Mouse (Mus musculus) C2C12 (cell line): ENCODE measurements around the gene Tmprss4. TPM values are rescaled to one million over a fixed set of nuclear protein-coding genes. Genes with fewer than 3 reads are reported as not detected.

Source experiments
- H3K27me3 ChIP-seq: one replicate; pipeline ENCODE4 v1.6.1; 2011; ENCODE audit not compliant: control insufficient read depth, insufficient read depth, insufficient read length
- H3K36me3 ChIP-seq: one replicate; pipeline ENCODE4 v1.6.1; 2011; ENCODE audit not compliant: control insufficient read depth, insufficient read depth
- H3K4me3 ChIP-seq: one replicate; pipeline ENCODE4 v1.5.1; 2011; ENCODE audit warnings: mild to moderate bottlenecking, control low read depth; ENCODE audit not compliant: poor library complexity, insufficient read depth, severe bottlenecking
- H3K79me2 ChIP-seq: one replicate; pipeline ENCODE4 v1.6.1; 2011; ENCODE audit not compliant: control insufficient read depth, insufficient read depth
- H3K79me3 ChIP-seq: one replicate; pipeline ENCODE4 v1.6.1; 2011; ENCODE audit warnings: low read depth, control low read depth
- H3ac ChIP-seq: one replicate; pipeline ENCODE3; 2011; ENCODE audit warnings: low read depth; ENCODE audit not compliant: control insufficient read depth, insufficient read length
- CEBPB ChIP-seq: IDR thresholded peaks from one replicate; pipeline ENCODE4 v1.6.1; 2011; ENCODE audit warnings: low read depth, mild to moderate bottlenecking, control low read depth, moderate library complexity
- CTCF ChIP-seq: IDR thresholded peaks from one replicate; pipeline ENCODE4 v1.5.1; 2011; ENCODE audit not compliant: control insufficient read depth, insufficient read depth, insufficient read length
- FOSL1 ChIP-seq: IDR thresholded peaks from one replicate; pipeline ENCODE4 v1.8.0; 2011; ENCODE audit warnings: mild to moderate bottlenecking, low read length; ENCODE audit not compliant: poor library complexity, insufficient read depth, severe bottlenecking
- MAX ChIP-seq: IDR thresholded peaks from one replicate; pipeline ENCODE4 v1.6.1; 2011; ENCODE audit warnings: mild to moderate bottlenecking, control low read depth
- MYOD1 ChIP-seq: IDR thresholded peaks from one replicate; pipeline ENCODE4 v1.6.1; 2011; ENCODE audit warnings: low read depth; ENCODE audit not compliant: control insufficient read depth, insufficient read length
- MYOG ChIP-seq: IDR thresholded peaks from one replicate; pipeline ENCODE4 v1.6.1; 2011; ENCODE audit not compliant: control insufficient read depth, insufficient read length; ENCODE audit errors: extremely low read depth
- USF1 ChIP-seq: IDR thresholded peaks from one replicate; pipeline ENCODE4 v1.6.1; 2011; ENCODE audit warnings: low read depth, mild to moderate bottlenecking, control low read depth, moderate library complexity
- polyA plus RNA-seq: library from polyadenylated mRNA; unstranded; fragments of >200 nt; fragmentation: generic; extraction: Trizol; gene quantifications from one replicate; pipeline ENCODE4 v1.2.1, GENCODE M21; 2012; ENCODE audit warnings: missing spikeins

The Tmprss4 gene
- polyA plus RNA-seq, 1 experiment, result not detected

DNA sequence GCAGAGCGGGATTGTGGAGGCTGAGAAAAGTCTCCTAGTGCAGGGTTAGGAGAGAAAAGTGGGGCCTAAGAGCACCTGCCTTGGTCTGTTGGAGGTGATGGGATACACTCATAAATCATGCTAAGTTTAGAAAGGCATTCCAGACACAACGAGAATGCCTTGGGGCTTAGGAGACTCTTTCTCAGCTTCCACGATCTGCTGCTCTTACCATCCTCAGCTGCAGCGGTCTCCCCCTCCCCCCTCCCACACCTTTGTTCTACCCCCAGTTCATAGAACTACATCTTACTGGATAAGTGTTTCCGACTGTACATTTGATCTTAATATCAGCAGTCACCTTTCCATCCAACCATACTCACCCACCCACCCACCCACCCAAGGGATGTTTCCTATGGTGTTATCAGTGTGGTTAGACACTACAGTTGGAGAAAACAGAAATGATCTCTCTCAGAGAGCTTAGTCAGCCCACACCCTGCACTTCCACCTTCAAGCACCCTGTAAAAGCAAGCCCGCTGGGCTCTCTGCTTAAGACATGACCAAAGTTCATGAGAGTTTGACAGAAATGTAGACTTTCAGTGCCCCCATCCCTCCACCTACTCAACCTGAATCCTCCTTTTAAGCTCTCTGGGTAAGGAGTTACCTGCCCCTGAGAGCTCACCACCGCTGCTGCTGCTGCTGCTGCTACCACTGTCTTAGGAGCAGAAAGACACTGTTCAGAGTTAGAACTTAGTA is 3.3 kb upstream of the Tmprss4 start:
- no peak overlapping the region for H3ac ChIP-seq
- no peaks in the 10 kb centered on the region for H3K36me3 ChIP-seq
- no peaks in the 10 kb centered on the region for H3K79me3 ChIP-seq
- TF ChIP-seq CEBPB (no peak), CTCF (no peak), FOSL1 (no peak), USF1 (no peak), MYOD1 (no peak)
- H3K27me3 ChIP-seq, result peaks cover 15% of the 10 kb centered on the region
- H3K79me2 ChIP-seq, result no peaks in the 10 kb centered on the region
- no peak overlapping the region for H3K4me3 ChIP-seq

DNA sequence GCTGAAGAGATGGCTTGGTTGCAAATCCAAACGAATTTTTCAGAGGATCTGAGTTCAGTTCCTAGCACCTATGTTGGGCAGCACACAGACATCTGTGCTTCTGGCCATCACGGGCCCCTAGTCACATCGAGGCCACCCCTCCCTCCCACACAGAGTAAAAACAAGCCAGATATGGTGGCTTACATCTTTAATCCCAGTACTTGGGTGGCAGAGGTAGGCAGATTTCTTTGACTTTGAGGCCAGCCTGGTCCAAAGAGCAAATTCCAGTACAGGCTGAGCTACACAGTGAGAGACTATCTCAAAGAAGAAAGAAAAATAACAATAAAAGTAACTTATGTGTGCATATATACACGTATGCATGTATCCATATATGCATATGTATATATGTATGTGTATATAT is 2.2 kb upstream of the Tmprss4 start:
- Histone ChIP-seq H3ac (no peak overlapping the region), H3K4me3 (no peak overlapping the region), H3K27me3 (peaks cover 16% of the 10 kb centered on the region), H3K36me3 (no peaks in the 10 kb centered on the region), H3K79me2 (no peaks in the 10 kb centered on the region), H3K79me3 (no peaks in the 10 kb centered on the region)
- TF ChIP-seq FOSL1 (no peak), MYOD1 (no peak), MYOG (no peak), MAX (no peak), CTCF (no peak), USF1 (no peak), CEBPB (no peak)

DNA sequence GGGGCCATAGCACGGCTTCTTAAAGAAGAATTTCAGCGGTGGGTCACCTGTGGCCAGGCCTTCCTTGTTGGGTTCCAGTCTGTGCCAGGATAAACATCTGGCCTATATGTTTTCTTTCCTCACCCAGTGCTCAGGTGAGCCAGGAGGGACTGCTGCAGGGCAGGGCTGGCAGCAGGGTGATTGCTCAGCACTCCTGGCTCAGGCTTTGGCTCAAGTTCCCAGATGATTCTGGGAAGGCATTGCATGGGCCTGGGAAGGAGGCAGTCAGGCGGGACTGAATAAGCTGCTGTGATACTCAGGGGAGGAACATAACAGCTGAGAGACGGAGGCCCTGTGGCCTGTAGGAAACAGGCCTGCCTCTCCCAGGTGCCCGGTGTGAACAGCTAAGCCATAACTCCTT is 1.3 kb upstream of the Tmprss4 start:
- H3K4me3 ChIP-seq, result no peak overlapping the region
- no peaks in the 10 kb centered on the region for H3K36me3 ChIP-seq
- H3ac ChIP-seq, result no peak overlapping the region
- peaks cover 16% of the 10 kb centered on the region for H3K27me3 ChIP-seq
- H3K79me3 ChIP-seq, result no peaks in the 10 kb centered on the region
- no peaks in the 10 kb centered on the region for H3K79me2 ChIP-seq
- TF ChIP-seq MYOG, result no peak
- no peak for TF ChIP-seq MAX
- TF ChIP-seq USF1, result no peak
- TF ChIP-seq CEBPB, result no peak
- no peak for TF ChIP-seq FOSL1
- TF ChIP-seq CTCF, result no peak
- TF ChIP-seq MYOD1, result no peak

DNA sequence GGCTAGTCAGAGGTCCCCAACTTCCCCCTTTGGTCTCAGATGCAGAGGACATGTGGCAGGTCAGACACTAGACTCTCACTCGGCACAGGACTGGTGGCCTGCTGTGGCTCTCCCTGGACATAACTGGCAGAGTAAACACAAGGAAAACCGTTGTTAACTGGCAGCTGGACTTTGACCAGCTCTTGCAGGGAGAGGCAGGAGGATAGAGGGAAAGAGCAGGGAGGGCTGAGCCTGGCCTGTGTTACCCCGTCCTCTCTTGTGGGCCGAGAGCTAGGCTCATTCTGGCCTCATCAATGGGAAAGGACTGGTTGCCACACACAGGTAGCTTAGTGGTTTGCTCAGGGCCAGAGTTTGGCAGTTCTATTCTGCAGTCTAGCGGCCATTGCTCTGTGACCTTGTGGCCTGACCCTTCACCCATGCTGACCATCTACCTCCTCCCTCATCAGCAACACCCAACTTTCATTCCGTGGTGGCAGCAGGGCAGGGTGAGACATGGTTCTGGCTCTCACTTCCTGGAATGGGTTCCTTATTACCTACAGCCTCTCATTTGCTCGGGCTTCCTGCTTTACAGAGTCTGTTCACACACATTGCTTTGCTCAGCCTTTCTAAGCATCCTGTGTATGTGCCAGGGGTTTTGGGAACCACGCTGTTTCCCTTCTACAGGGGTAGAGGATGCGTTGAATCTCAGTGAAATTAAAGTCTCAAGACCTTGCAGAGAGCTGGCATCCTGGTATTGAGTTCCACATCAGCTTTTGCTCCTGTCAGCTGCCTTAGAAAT is 1.7 kb downstream of the Tmprss4 start:
- peaks cover 11% of the 10 kb centered on the region for H3K27me3 ChIP-seq
- H3ac ChIP-seq, result no peak overlapping the region
- no peak overlapping the region for H3K4me3 ChIP-seq
- H3K36me3 ChIP-seq, result no peaks in the 10 kb centered on the region
- no peaks in the 10 kb centered on the region for H3K79me3 ChIP-seq
- no peak for TF ChIP-seq CEBPB
- no peak for TF ChIP-seq MYOD1
- TF ChIP-seq USF1, result no peak
- no peak for TF ChIP-seq FOSL1
- no peaks in the 10 kb centered on the region for H3K79me2 ChIP-seq

DNA sequence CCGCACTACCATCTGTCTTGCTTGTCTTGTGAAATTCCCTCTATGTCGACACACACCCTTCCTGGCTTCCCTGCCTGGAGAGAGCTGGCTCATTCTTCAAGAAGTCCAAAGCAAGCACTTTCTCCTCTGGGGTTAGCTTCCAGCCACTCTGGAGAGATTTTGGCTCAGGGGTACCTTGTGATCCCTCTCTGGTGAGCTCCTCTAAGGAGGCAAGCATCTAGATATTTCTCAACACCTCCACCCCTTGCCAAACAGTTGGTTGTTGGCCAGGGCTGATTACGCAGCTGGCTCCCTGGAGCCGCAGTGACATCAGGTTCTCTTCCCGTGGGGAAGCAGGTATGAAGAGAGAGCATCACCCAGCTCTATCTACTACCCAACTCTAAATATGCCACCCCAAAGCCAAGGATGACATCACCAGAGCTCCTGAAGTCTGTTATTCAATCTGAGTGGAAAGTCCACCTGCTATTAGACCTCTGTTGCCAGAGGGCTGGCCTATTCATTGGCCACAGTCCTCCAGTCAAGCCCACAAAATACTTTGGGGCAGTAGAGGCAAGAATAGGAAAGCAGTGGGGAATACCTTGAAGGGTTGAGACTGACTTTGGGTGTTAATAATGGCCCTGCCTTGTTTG is 2.5 kb downstream of the Tmprss4 start:
- no peak for TF ChIP-seq USF1
- TF ChIP-seq CEBPB, result no peak
- no peak for TF ChIP-seq MYOD1
- no peak for TF ChIP-seq MYOG
- no peak for TF ChIP-seq CTCF
- TF ChIP-seq MAX, result no peak
- no peak for TF ChIP-seq FOSL1
- Histone ChIP-seq H3K36me3 (no peaks in the 10 kb centered on the region), H3K4me3 (no peak overlapping the region), H3K79me2 (no peaks in the 10 kb centered on the region), H3K79me3 (no peaks in the 10 kb centered on the region), H3K27me3 (peaks cover 11% of the 10 kb centered on the region), H3ac (no peak overlapping the region)
